Mouse (Mus musculus) heart, adult 11 months (tissue): ENCODE measurements around the gene Prr23a2.

Experiments
- DNase-seq: peaks from one replicate; pipeline ENCODE4 v3.0.0; 2022

The Prr23a2 gene

GRCm38 (mm10) chr9:98856210-98856609 is at the start of gene Prr23a2:
Gene Prr23a2, plus strand, starts transcription at chr9:98856494.
- DNase-seq, result no peak

GRCm38 (mm10) chr9:98807631-98808030 is 48.7 kb upstream of the Prr23a2 start:
- peak; percentile 78 for DNase-seq

- DNase-seq, result peak; percentile 84
Observed at GRCm38 (mm10) chr9:98809526-98809925, 46.8 kb upstream of the Prr23a2 start.

GRCm38 (mm10) chr9:98816066-98816465 is 40.2 kb upstream of the Prr23a2 start:
- peak; percentile 55 for DNase-seq

GRCm38 (mm10) chr9:98817592-98817991 is 38.7 kb upstream of the Prr23a2 start:
- DNase-seq, result peak; percentile 93

GRCm38 (mm10) chr9:98818971-98819370 is 37.3 kb upstream of the Prr23a2 start:
- peak; percentile 92 for DNase-seq

- DNase-seq, result peak; percentile 95
Observed at GRCm38 (mm10) chr9:98819481-98819880, 36.8 kb upstream of the Prr23a2 start.

GRCm38 (mm10) chr9:98820461-98820860 is 35.8 kb upstream of the Prr23a2 start:
- peak; percentile 84 for DNase-seq

- peak; percentile 57 for DNase-seq
Observed at GRCm38 (mm10) chr9:98821067-98821466, 35.2 kb upstream of the Prr23a2 start.

- peak; percentile 76 for DNase-seq
Observed at GRCm38 (mm10) chr9:98823805-98824204, 32.5 kb upstream of the Prr23a2 start.

- no peak for DNase-seq
Observed at GRCm38 (mm10) chr9:98829508-98829907, 26.8 kb upstream of the Prr23a2 start.

GRCm38 (mm10) chr9:98837537-98838074 is 18.7 kb upstream of the Prr23a2 start:
- no peak for DNase-seq

- no peak for DNase-seq
Observed at GRCm38 (mm10) chr9:98842117-98842516, 14.2 kb upstream of the Prr23a2 start, which contains the start of gene Prr23a1. Gene Prr23a1, plus strand, starts transcription at chr9:98842503.

GRCm38 (mm10) chr9:98863463-98863862 is 7.2 kb downstream of the Prr23a2 start:
- DNase-seq, result no peak

GRCm38 (mm10) chr9:98864571-98864970 is 8.3 kb downstream of the Prr23a2 start, which contains the start of gene Prr23a3:
Gene Prr23a3, plus strand, starts transcription at chr9:98864767.
- DNase-seq, result no peak

GRCm38 (mm10) chr9:98901486-98901885 is 45.2 kb downstream of the Prr23a2 start:
- no peak for DNase-seq

- DNase-seq, result no peak
Observed at GRCm38 (mm10) chr9:98902819-98903218, 46.5 kb downstream of the Prr23a2 start, which contains the start of gene 7420426K07Rik. Gene 7420426K07Rik, plus strand, starts transcription at chr9:98903119.
